Mouse (Mus musculus) liver, adult 2 months (tissue): ENCODE data around the gene Fbxo21. TPM values are rescaled to one million over a fixed set of nuclear protein-coding genes. Genes with fewer than 3 reads are reported as not detected.

Experiments used
- DNase-seq: peaks from one replicate; pipeline ENCODE4 v3.0.0-alpha.2; 2011; ENCODE audit warnings: low read depth, low spot score; ENCODE audit errors: extremely low read depth
- H3K27ac ChIP-seq: fragments of 200-500 bp; replicated peaks from 2 replicates; pipeline ENCODE4 v1.5.1; 2012; ENCODE audit warnings: low read depth, mild to moderate bottlenecking, control low read depth, inconsistent platforms, low read length; ENCODE audit not compliant: insufficient read depth
- H3K27me3 ChIP-seq: fragments of 200-500 bp; 2 replicates; pipeline ENCODE4 v1.6.1; 2012; ENCODE audit warnings: mild to moderate bottlenecking, moderate library complexity, low read length, inconsistent platforms; ENCODE audit not compliant: control insufficient read depth, insufficient read depth
- H3K36me3 ChIP-seq: fragments of 200-500 bp; 2 replicates; pipeline ENCODE4 v1.6.1; 2012; ENCODE audit warnings: low read length, inconsistent platforms; ENCODE audit not compliant: control insufficient read depth, insufficient read depth
- H3K4me1 ChIP-seq: fragments of 200-500 bp; 2 replicates; pipeline ENCODE4 v1.6.1; 2011; ENCODE audit warnings: low read length; ENCODE audit not compliant: control insufficient read depth, insufficient read depth
- H3K4me3 ChIP-seq: fragments of 200-500 bp; 2 replicates; pipeline ENCODE4 v1.5.1; 2011; ENCODE audit warnings: low read depth, mild to moderate bottlenecking, control low read depth, low read length, moderate library complexity; ENCODE audit not compliant: insufficient read depth
- H3K79me2 ChIP-seq: fragments of 200-500 bp; 2 replicates; pipeline ENCODE4 v1.6.1; 2012; ENCODE audit warnings: inconsistent platforms, mild to moderate bottlenecking, low read length, moderate library complexity; ENCODE audit not compliant: control insufficient read depth, insufficient read depth
- H3K9ac ChIP-seq: fragments of 200-500 bp; 2 replicates; pipeline ENCODE4 v1.6.1; 2012; ENCODE audit warnings: low read depth, mild to moderate bottlenecking, control low read depth, inconsistent platforms, low read length
- CTCF ChIP-seq: fragments of 200-500 bp; IDR thresholded peaks from 2 replicates; pipeline ENCODE4 v1.5.1; 2011; ENCODE audit warnings: low read depth, low read length, control low read depth
- POLR2A ChIP-seq: fragments of 200-500 bp; IDR thresholded peaks from 2 replicates; pipeline ENCODE4 v1.6.1; 2011; ENCODE audit warnings: low read length, control low read depth; ENCODE audit not compliant: insufficient read depth; ENCODE audit errors: extremely low read depth
- WGBS: fragments of 180-500 bp; shearing (Covaris S2); methylation state at CpG from one replicate; pipeline ENCODE4 v1.1.7; 2018; 5-methylcytosine and 5-hydroxymethylcytosine counted together
- polyA plus RNA-seq: library from polyadenylated mRNA; depleted of rRNA; stranded (reverse); fragments of >200 nt; gene quantifications from 2 replicates; pipeline ENCODE4 v1.2.3, GENCODE M21; 2012; rRNA removed
- total RNA-seq: library from RNA; depleted of rRNA; stranded (reverse); fragments of >200 nt; gene quantifications from 2 replicates; pipeline ENCODE4 v1.2.3, GENCODE M21; 2014; rRNA removed

Gene Fbxo21
- total and polyA plus RNA-seq, 2 experiments = 55.8 to 79.0 TPM

DNA sequence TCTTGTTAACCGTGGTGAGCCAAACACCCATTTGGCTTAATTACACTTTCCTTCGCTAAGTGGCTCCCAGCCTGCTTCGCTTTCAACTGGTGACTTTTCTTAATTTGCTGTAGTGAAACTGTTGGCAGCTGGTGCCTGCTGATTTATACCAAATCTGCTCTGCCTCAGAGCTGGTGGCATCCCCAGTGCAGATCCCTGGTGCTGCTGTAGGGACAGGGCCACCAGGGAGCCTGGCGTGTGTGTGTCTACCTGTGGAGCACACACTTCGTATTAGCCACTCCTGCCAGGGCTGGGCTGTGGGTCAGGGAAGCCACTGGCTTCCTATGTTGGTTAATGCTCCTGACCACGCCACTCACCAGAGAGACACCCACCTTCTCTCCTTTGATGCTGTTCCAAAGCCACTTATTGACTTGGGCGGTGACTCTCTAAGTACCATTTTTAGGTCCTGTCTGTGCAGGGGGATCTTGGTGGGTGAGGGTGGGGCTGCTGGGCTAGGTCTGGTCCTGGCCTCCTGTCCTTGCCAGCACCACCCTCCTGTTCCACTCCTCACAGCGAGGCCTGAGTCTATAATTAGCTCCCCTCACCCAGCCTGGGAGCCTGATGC is 81.1 kb downstream of the Fbxo21 start:
- no peak overlapping the region for H3K4me3 ChIP-seq
- DNase-seq = no peak
- H3K27ac ChIP-seq = no peak overlapping the region
- H3K4me1 ChIP-seq = no peaks in the 10 kb centered on the region
- TF ChIP-seq CTCF (no peak), POLR2A (no peak)
- H3K9ac ChIP-seq = no peak overlapping the region
- no peaks in the 10 kb centered on the region for H3K79me2 ChIP-seq
- no peaks in the 10 kb centered on the region for H3K36me3 ChIP-seq
- 59% methylated on average over 8 of the region's 8 CpGs for WGBS
- no peaks in the 10 kb centered on the region for H3K27me3 ChIP-seq

DNA sequence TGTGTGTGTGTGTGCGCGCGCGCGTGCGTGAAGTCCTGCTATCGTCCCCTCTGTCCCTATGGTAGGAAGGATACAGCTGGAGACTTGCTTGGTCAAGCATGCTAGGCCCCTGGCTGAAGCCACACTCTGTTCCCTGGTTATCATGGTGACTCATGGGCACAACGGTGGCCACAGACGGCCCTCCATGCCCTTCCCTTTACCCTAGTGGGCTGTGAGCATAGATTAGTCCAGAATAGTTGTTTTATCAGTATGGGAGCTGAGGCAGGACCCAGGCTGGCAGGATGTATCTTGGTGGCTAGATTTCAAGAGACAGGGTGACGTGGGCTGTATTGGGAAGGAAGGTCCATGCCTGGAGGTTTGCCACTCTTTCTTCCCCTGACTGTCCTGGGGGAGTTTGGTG is 82.3 kb downstream of the Fbxo21 start:
- TF ChIP-seq POLR2A = no peak
- Histone ChIP-seq H3K27ac (no peak overlapping the region), H3K36me3 (no peaks in the 10 kb centered on the region), H3K9ac (no peak overlapping the region), H3K27me3 (no peaks in the 10 kb centered on the region), H3K4me1 (no peaks in the 10 kb centered on the region), H3K79me2 (no peaks in the 10 kb centered on the region), H3K4me3 (no peak overlapping the region)
- DNase-seq = no peak
- WGBS = 77% methylated on average over 10 of the region's 10 CpGs

DNA sequence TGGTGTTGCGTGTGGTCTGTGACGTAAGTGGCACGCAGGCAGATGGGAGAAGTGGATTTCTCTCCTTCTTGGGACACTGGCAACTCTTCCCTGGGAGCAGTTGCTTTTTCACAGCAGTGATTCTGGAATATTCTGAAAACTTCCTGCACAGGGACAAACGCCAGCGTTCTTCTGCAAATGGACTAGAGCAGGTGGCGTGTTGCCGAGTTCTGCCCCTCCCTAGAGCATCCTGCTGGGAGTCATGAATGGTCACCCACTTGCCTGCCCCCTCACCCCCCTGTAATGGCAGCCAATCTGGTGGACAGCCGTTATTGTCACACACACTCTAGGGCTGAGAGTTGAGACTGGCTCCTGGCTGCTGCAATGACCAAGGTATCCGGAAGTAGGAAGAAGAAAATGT is 83.1 kb downstream of the Fbxo21 start:
- DNase-seq = no peak
- no peaks in the 10 kb centered on the region for H3K79me2 ChIP-seq
- H3K9ac ChIP-seq = no peak overlapping the region
- no peak overlapping the region for H3K27ac ChIP-seq
- no peak overlapping the region for H3K4me3 ChIP-seq
- no peaks in the 10 kb centered on the region for H3K36me3 ChIP-seq
- TF ChIP-seq CTCF (no peak), POLR2A (no peak)
- 85% methylated on average over 9 of the region's 9 CpGs for WGBS
- H3K4me1 ChIP-seq = no peaks in the 10 kb centered on the region
- no peaks in the 10 kb centered on the region for H3K27me3 ChIP-seq

Other genes with a start within 250 kb of the Fbxo21 start
- 0.09 TPM in 1 of 2 replicates, not detected in the other for gene Nos1, start 195.7 kb upstream of the Fbxo21 start, total RNA-seq
- 0.04 and 0.05 TPM in 2 replicates for gene Nos1, start 195.7 kb upstream of the Fbxo21 start, polyA plus RNA-seq
- 0.18 and 0.94 TPM in 2 replicates for gene Tesc, start 51.0 kb downstream of the Fbxo21 start, total RNA-seq
- gene Tesc, start 51.0 kb downstream of the Fbxo21 start, polyA plus RNA-seq = 0.35 and 0.41 TPM in 2 replicates
- gene Fbxw8, start 178.7 kb downstream of the Fbxo21 start, total RNA-seq = 15.9 and 18.4 TPM in 2 replicates
- 31.7 and 33.8 TPM in 2 replicates for gene Fbxw8, start 178.7 kb downstream of the Fbxo21 start, polyA plus RNA-seq
- 0.07 and 0.09 TPM in 2 replicates for gene Hrk, start 187.9 kb downstream of the Fbxo21 start, total RNA-seq
- gene Hrk, start 187.9 kb downstream of the Fbxo21 start, polyA plus RNA-seq = 0.02 and 0.05 TPM in 2 replicates